Mouse (Mus musculus): ENCODE data around the gene Foxp1. TPM values are rescaled to one million over a fixed set of nuclear protein-coding genes. Genes with fewer than 3 reads are reported as not detected.

Gene Foxp1
- polyA plus RNA-seq, 1 experiment from 2014 or later, result 121 TPM

GRCm38 (mm10) chr6:99013119-99013865, 509.2 kb downstream of the Foxp1 start:
- Histone ChIP-seq H3K9ac (replicated peaks; ENCODE audit: low read depth) (no peak overlapping the region), H3K27me3 (replicated peaks; ENCODE audit: insufficient read depth, low read length) (no peaks in the 10 kb centered on the region), H3K36me3 (ENCODE audit: insufficient read depth, low read length) (peaks cover 38% of the 10 kb centered on the region; the same call in 1 of the 2 replicates), H3K4me3 (ENCODE audit: low read depth, low read length) (no peak overlapping the region), H3K9me3 (ENCODE audit: low read length) (no peaks in the 10 kb centered on the region), H3K27ac (ENCODE audit: low read length) (peak overlapping the region; percentile 64; the same call in 1 of the 2 replicates), H3K4me2 (replicated peaks; ENCODE audit: low read depth, low read length) (no peak overlapping the region), H3K4me1 (ENCODE audit: insufficient read depth, low read depth, low read length) (peaks cover 6% of the 10 kb centered on the region; the same call in 1 of the 2 replicates)
- WGBS, result 34% methylated on average over 14 of the region's 14 CpGs
- TF ChIP-seq CTCF (IDR thresholded peaks at IDR 0.05) (no peak), EP300 (IDR thresholded peaks at IDR 0.05) (no peak)
- ATAC-seq (no peak), DNase-seq (ENCODE audit: low spot score) (no peak)

- Histone ChIP-seq H3K27ac (ENCODE audit: low read length) (peak overlapping the region; percentile 64; the same call in 1 of the 2 replicates), H3K36me3 (ENCODE audit: insufficient read depth, low read length) (peaks cover 49% of the 10 kb centered on the region; the same call in 1 of the 2 replicates), H3K4me1 (ENCODE audit: insufficient read depth, low read depth, low read length) (peaks cover 6% of the 10 kb centered on the region; the same call in 1 of the 2 replicates), H3K4me2 (replicated peaks; ENCODE audit: low read depth, low read length) (no peak overlapping the region), H3K27me3 (replicated peaks; ENCODE audit: insufficient read depth, low read length) (no peaks in the 10 kb centered on the region), H3K4me3 (ENCODE audit: low read depth, low read length) (no peak overlapping the region), H3K9ac (replicated peaks; ENCODE audit: low read depth) (no peak overlapping the region; the same call in 1 of the 2 replicates), H3K9me3 (ENCODE audit: low read length) (no peaks in the 10 kb centered on the region)
- TF ChIP-seq EP300 (IDR thresholded peaks at IDR 0.05) (peak; percentile 73), CTCF (IDR thresholded peaks at IDR 0.05) (no peak)
- ATAC-seq (peak; percentile 90), DNase-seq (ENCODE audit: low spot score) (peak; percentile 77)
- 31% methylated on average over 8 of the region's 8 CpGs for WGBS
Observed at GRCm38 (mm10) chr6:99011895-99012584, 510.5 kb downstream of the Foxp1 start.

GRCm38 (mm10) chr6:99009771-99010170, 512.8 kb downstream of the Foxp1 start:
- TF ChIP-seq EP300 (IDR thresholded peaks at IDR 0.05), result no peak
- no peak for TF ChIP-seq CTCF (IDR thresholded peaks at IDR 0.05)
- no peak overlapping the region for H3K27ac ChIP-seq (ENCODE audit: low read length)
- H3K4me2 ChIP-seq (replicated peaks; ENCODE audit: low read depth, low read length), result no peak overlapping the region
- DNase-seq (ENCODE audit: low spot score) (no peak), ATAC-seq (no peak)
- WGBS, result 64% methylated on average over 9 of the region's 10 CpGs
- H3K27me3 ChIP-seq (replicated peaks; ENCODE audit: insufficient read depth, low read length), result no peaks in the 10 kb centered on the region
- H3K36me3 ChIP-seq (ENCODE audit: insufficient read depth, low read length), result peaks cover 38% of the 10 kb centered on the region; the same call in 1 of the 2 replicates
- H3K4me1 ChIP-seq (ENCODE audit: insufficient read depth, low read depth, low read length), result peaks cover 6% of the 10 kb centered on the region; the same call in 1 of the 2 replicates
- no peak overlapping the region for H3K9ac ChIP-seq (replicated peaks; ENCODE audit: low read depth)
- no peaks in the 10 kb centered on the region for H3K9me3 ChIP-seq (ENCODE audit: low read length)
- H3K4me3 ChIP-seq (ENCODE audit: low read depth, low read length), result no peak overlapping the region

GRCm38 (mm10) chr6:99008565-99008964, 514.0 kb downstream of the Foxp1 start:
- DNase-seq (ENCODE audit: low spot score), result no peak
- H3K9me3 ChIP-seq (ENCODE audit: low read length), result no peaks in the 10 kb centered on the region
- no peak overlapping the region for H3K27ac ChIP-seq (ENCODE audit: low read length)
- peak; percentile 60 for TF ChIP-seq CTCF (IDR thresholded peaks at IDR 0.05)
- TF ChIP-seq EP300 (IDR thresholded peaks at IDR 0.05), result no peak
- no peak for ATAC-seq
- no peak overlapping the region for H3K4me3 ChIP-seq (ENCODE audit: low read depth, low read length)
- no peak overlapping the region for H3K9ac ChIP-seq (replicated peaks; ENCODE audit: low read depth)
- 91% methylated on average over 1 of the region's 1 CpGs for WGBS
- peaks cover 35% of the 10 kb centered on the region; the same call in 1 of the 2 replicates for H3K36me3 ChIP-seq (ENCODE audit: insufficient read depth, low read length)
- no peaks in the 10 kb centered on the region for H3K27me3 ChIP-seq (replicated peaks; ENCODE audit: insufficient read depth, low read length)
- no peak overlapping the region for H3K4me2 ChIP-seq (replicated peaks; ENCODE audit: low read depth, low read length)
- H3K4me1 ChIP-seq (ENCODE audit: insufficient read depth, low read depth, low read length), result peaks cover 6% of the 10 kb centered on the region; the same call in 1 of the 2 replicates

GRCm38 (mm10) chr6:99007542-99007941, 515.0 kb downstream of the Foxp1 start:
- H3K4me2 ChIP-seq (replicated peaks; ENCODE audit: low read depth, low read length), result no peak overlapping the region
- peaks cover 36% of the 10 kb centered on the region for H3K36me3 ChIP-seq (ENCODE audit: insufficient read depth, low read length)
- no peak for DNase-seq (ENCODE audit: low spot score)
- H3K9ac ChIP-seq (replicated peaks; ENCODE audit: low read depth), result no peak overlapping the region
- 59% methylated on average over 6 of the region's 6 CpGs for WGBS
- H3K27ac ChIP-seq (ENCODE audit: low read length), result no peak overlapping the region
- H3K4me3 ChIP-seq (ENCODE audit: low read depth, low read length), result no peak overlapping the region
- H3K4me1 ChIP-seq (ENCODE audit: insufficient read depth, low read depth, low read length), result peaks cover 6% of the 10 kb centered on the region; the same call in 1 of the 2 replicates
- H3K27me3 ChIP-seq (replicated peaks; ENCODE audit: insufficient read depth, low read length), result no peaks in the 10 kb centered on the region
- ATAC-seq, result no peak
- H3K9me3 ChIP-seq (ENCODE audit: low read length), result no peaks in the 10 kb centered on the region
- peak; percentile 36; the same call in 1 of the 2 replicates for TF ChIP-seq EP300 (IDR thresholded peaks at IDR 0.05)
- TF ChIP-seq CTCF (IDR thresholded peaks at IDR 0.05), result peak; percentile 34
